Mouse (Mus musculus) heart, adult 9 months (tissue): Measurements from ENCODE around the gene Hist1h3f.

Experiments
- DNase-seq, 2 experiments: peaks; one replicate each; pipeline ENCODE4 v3.0.0; 2022; ENCODE audit warnings: low spot score in 2 of 2

The Hist1h3f gene

GRCm38 (mm10) chr13:23518295-23518603 is 25.6 kb upstream of the Hist1h3f start:
- no peak for DNase-seq

- peak; percentile 62 to 87 for DNase-seq
Measured at GRCm38 (mm10) chr13:23518885-23519284, 25.0 kb upstream of the Hist1h3f start.

- peak; percentile 58 to 84 for DNase-seq
Measured at GRCm38 (mm10) chr13:23519416-23519815, 24.4 kb upstream of the Hist1h3f start.

GRCm38 (mm10) chr13:23521703-23522102 is 22.1 kb upstream of the Hist1h3f start:
- DNase-seq = peak; percentile 57 to 79

- no peak for DNase-seq
Measured at GRCm38 (mm10) chr13:23523976-23524375, 19.9 kb upstream of the Hist1h3f start.

GRCm38 (mm10) chr13:23524654-23525053 is 19.2 kb upstream of the Hist1h3f start:
- DNase-seq = peak; percentile 39

DNA sequence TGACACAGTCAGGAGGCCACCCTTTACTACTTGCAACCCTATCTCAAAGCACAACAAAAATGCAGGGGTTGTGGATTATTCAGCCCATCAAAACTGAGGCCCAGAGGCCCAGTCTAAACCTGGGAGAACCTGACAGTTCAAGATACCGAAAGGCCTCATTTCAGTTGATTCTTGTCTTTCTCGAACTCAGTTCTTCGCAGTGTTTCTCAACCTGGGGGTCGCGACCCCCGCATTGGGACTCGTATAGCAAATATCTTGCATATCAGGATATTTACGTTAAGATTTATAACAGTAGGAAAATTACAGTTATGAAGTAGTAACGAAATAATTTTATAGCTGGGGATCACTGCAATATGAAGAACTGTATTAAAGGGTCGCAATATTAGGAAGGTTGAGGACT is 18.0 kb upstream of the Hist1h3f start:
- no peak for DNase-seq

DNA sequence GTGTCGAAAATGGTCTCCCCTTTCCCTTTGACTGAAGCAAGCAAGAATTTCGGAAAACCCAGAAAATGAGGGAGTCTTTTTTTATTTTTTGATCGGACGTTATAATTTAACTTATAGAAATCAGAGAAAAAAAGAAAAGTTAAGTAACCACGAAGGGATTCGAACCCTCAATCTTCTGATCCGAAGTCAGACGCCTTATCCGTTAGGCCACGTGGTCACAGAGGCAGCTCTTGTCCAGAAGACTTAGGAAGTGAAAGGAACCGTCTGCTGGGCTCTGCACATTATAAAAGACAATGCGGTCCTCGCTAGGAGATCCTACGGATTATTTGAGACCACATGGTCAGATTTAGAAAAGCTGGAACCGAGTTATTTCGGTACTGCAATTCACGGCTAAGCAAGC is 17.5 kb upstream of the Hist1h3f start:
- DNase-seq = peak; percentile 80 to 92

DNA sequence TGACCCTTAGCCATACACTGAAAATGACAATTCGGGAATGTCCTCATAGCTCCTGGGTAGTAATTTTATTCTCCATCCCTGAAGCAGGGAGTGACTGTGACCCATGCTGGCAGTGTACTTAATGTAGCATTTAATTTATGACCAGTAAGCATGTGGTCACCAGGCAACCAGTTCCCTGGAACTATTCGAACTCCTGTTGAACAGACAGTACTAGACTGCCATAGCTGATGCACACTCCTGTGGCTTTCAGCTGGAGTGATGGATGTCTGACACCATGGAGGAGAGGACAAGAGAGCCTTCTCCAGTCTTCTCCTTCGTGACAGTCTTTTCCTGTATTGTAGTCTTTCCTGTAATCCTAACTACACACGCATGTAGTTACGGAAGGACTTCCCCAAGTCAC is 14.8 kb upstream of the Hist1h3f start:
- DNase-seq = no peak

DNA sequence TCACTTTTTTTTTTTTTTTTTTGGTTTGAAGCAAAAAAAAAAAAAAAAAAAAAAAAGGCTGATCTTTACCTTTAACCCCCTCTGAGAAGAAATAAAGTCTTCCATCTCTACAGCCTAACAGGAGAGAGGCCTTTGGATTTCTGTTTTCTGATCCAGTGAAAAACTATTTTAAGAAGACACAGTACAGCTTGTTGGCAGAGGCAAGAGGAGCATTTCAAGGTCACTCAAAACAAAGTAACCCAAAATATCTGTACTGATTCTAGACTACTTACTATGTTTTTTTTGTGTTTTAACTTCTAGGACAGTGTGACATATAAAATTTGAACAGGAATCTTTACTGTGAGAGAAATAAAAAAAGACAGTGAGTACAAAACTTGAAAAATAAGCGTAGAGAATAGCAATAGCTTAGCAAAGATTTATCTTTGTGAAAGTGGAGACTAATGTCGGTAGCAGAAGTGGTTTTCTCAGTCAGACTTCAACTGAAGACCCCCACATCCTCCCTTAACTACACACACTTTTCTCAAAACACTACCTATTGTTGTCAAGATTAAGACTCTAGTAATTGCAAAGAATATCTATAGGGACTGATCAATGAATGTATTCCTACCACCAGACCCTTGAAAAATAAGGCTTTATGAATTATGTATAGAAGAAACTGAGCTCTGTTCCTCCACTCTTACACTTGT is 14.2 kb upstream of the Hist1h3f start:
- no peak for DNase-seq

- DNase-seq = peak; percentile 54 to 82
Measured at GRCm38 (mm10) chr13:23530181-23530900, 13.5 kb upstream of the Hist1h3f start.

DNA sequence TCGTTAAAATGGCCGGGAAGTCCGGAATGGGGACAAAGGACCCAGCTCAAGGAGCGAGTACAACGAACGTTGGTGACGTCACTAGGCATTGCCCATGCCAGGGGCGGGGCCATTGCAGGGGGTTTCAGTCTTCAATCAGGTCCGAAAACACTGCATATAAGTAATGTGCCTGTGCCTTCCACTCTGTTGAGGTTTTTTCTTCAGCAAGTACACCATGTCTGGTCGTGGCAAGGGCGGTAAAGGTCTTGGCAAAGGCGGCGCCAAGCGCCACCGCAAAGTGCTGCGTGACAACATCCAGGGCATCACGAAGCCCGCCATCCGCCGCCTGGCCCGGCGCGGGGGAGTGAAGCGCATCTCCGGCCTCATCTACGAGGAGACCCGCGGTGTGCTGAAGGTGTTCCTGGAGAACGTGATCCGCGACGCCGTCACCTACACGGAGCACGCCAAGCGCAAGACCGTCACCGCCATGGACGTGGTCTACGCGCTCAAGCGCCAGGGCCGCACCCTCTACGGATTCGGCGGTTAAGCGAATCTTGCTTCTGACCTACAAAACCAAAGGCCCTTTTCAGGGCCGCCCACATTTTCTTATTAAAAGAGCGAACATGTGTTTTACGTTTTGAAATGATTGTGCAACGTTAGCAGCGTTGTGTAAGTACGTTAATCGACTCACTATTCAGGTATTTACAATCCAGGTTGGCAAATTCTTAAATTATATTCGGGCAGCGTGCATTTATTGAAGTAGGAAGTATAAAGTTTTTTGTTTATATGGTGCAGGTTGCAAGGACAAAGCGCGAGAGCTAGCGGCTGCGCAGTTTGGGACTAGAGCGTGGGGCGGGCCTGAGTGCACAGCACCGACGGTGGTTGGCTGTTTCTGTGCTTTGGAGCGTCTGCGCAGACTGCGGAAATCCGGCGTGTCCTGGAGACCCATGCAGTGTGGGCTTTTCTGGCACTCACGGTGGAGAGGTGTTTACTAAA is 12.7 kb upstream of the Hist1h3f start, which contains the start of gene Hist1h4h:
Gene Hist1h4h (plus strand): TSS at position 150 of the 975 bp plus-strand sequence.
- peak; percentile 97 to 98 for DNase-seq

GRCm38 (mm10) chr13:23532262-23533075 is 11.4 kb upstream of the Hist1h3f start:
- DNase-seq = no peak

- peak in 1 of 2 experiments; percentile 64 for DNase-seq
Measured at GRCm38 (mm10) chr13:23533560-23534367, 10.1 kb upstream of the Hist1h3f start, which contains the start of gene Hist1h2af. TSS of gene Hist1h2af (plus strand) at chr13:23533906.

- DNase-seq = no peak
Measured at GRCm38 (mm10) chr13:23534368-23535131, 9.3 kb upstream of the Hist1h3f start.

DNA sequence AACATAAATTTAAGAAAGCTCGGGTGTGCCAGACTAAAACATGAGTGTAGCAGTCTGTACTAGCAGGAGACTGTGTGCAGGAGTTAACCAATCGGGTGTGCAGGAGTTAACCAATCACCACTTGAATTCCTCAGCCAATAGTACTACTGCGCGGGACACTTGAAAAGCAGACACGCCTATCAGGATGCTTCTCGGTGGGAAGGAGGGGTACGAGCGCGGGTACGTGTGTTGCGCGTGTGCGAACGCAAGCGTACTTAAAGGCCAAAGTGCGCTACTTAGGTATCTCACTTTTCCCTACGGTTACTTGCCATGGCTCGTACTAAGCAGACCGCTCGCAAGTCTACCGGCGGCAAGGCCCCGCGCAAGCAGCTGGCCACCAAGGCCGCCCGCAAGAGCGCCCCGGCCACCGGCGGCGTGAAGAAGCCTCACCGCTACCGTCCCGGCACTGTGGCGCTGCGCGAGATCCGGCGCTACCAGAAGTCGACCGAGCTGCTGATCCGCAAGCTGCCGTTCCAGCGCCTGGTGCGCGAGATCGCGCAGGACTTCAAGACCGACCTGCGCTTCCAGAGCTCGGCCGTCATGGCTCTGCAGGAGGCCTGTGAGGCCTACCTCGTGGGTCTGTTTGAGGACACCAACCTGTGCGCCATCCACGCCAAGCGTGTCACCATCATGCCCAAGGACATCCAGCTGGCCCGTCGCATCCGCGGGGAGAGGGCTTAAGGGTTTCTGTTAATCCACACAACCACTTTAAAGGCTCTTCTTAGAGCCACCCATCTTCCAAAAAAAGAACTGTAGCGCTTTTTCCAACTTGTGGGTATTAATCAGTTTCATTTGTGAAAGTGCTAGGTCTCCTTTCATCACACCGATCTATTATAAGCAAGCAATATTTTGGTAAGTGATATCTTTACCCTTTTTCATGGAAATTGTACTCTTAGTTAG is 8.4 kb upstream of the Hist1h3f start, which contains the start of gene Hist1h3g:
Gene Hist1h3g (plus strand): TSS at position 286 of the 939 bp plus-strand sequence.
- peak; percentile 84 to 90 for DNase-seq

- no peak for DNase-seq
Measured at GRCm38 (mm10) chr13:23536076-23536822, 7.6 kb upstream of the Hist1h3f start.
